Comparison of ENCODE assay signal across 11 mouse cellular contexts in the genomic region with DNA sequence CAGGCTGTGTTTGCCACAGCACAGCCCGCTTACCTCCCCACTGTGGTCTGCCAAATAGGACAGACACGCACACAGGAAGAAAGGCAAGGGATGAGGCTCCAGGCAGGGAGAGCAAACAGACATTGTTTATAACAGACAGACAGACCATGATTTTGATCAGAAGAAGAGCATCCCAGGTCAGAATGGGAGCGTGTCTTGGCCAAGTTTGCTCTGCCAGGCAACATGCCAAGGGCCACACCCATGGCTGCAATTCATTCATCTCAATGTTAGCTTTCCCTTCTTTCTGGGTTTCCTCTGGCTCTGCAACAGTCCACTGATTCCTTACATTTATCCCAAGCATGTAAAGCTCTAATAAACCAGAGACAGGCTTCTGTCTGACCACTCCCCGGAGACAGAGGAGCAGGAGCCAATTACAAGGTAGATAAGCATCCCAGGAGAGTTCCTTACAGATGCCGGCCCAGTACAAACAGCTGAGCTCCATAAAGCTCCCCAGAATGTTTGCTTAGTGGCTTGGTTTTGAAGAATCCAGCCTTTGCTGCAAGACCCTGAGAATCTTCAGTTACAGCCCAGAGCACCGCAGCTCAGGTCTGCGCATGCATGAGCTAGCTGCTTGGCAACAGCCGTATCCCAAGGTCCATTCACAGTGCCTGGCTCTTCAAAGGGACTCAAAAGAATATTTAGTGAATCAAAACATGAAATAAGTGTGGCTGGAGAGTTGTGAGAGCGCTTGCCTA. TPM values are rescaled to one million over a fixed set of nuclear protein-coding genes. Genes with fewer than 3 reads are reported as not detected.
DNase-seq lines count a peak whose midpoint lies in the region; ATAC-seq and TF ChIP-seq lines count a peak whose summit lies in the region.
"Had no signal": no experiment of that assay in that cellular context is flagged by ENCODE, and none has a peak within 500 bp of the region (broad histone marks: within the 10 kb centered on the region; RNA-seq: fewer than 3 reads in every experiment).

No protein-coding gene starts in this region.

- H3K4me3 ChIP-seq in midbrain, embryonic 14.5 days (replicated peaks; ENCODE audit: low read depth, low read length): no peak overlapping the region
- no peak overlapping the region for H3K4me3 ChIP-seq in liver, embryonic 11.5 days (ENCODE audit: low read depth, low read length)

- intact Hi-C loops in heart, postnatal 25 days (cut with DNase I): loop anchor here (5.0 kb wide), 1 partner anchor 128 kb away; no protein-coding TSS in a partner anchor

- no peak overlapping the region for H3K4me2 ChIP-seq in midbrain, embryonic 14.5 days (ENCODE audit: low read length)
- H3K4me2 ChIP-seq in liver, embryonic 11.5 days: no peak overlapping the region

- H3K27ac ChIP-seq in midbrain, embryonic 14.5 days (replicated peaks; ENCODE audit: low read depth, low read length): peak overlapping the region; percentile 46
- H3K27ac ChIP-seq in liver, embryonic 11.5 days (ENCODE audit: low read depth, low read length): no peak overlapping the region

- no peak for TF ChIP-seq POLR2A in brain, embryonic 14.5 days (IDR thresholded peaks at IDR 0.05; ENCODE audit: borderline replicate concordance, extremely low read depth, insufficient read depth, insufficient read length, poor library complexity, severe bottlenecking)

- H3K4me1 ChIP-seq in midbrain, embryonic 14.5 days (ENCODE audit: control insufficient read depth, insufficient read depth, low read length): peaks cover 12% of the 10 kb centered on the region
- H3K4me1 ChIP-seq in liver, embryonic 11.5 days (replicated peaks; ENCODE audit: control insufficient read depth, insufficient read depth, low read length): peaks cover 5% of the 10 kb centered on the region; the same call in 1 of the 2 replicates

- ATAC-seq in midbrain, embryonic 14.5 days (ENCODE audit: low FRiP score, low TSS enrichment): no peak
- no peak for ATAC-seq in liver, embryonic 11.5 days (replicated peaks; ENCODE audit: low FRiP score)
- ATAC-seq in erythroblast, adult 5-6 weeks (replicated peaks; ENCODE audit: low FRiP score, poor library complexity, severe bottlenecking): no peak

- no peaks in the 10 kb centered on the region for H3K9me3 ChIP-seq in midbrain, embryonic 14.5 days (ENCODE audit: control insufficient read depth, low read length)
- H3K9me3 ChIP-seq in liver, embryonic 11.5 days (ENCODE audit: control insufficient read depth, low read length): no peaks in the 10 kb centered on the region

- no peak overlapping the region for H3K9ac ChIP-seq in midbrain, embryonic 14.5 days (replicated peaks; ENCODE audit: low read length)
- no peak overlapping the region for H3K9ac ChIP-seq in liver, embryonic 11.5 days (ENCODE audit: low read depth, low read length)

- H3K27me3 ChIP-seq in midbrain, embryonic 14.5 days (ENCODE audit: control insufficient read depth, insufficient read depth, low read length): no peaks in the 10 kb centered on the region
- no peaks in the 10 kb centered on the region for H3K27me3 ChIP-seq in liver, embryonic 11.5 days (replicated peaks; ENCODE audit: control insufficient read depth, insufficient read depth, low read length)

- TF ChIP-seq CTCF in brain, embryonic 14.5 days (IDR thresholded peaks at IDR 0.05; ENCODE audit: borderline replicate concordance, extremely low read depth, insufficient read depth, insufficient read length): no peak

- H3K36me3 ChIP-seq in midbrain, embryonic 14.5 days (ENCODE audit: control insufficient read depth, insufficient read depth, low read length): no peaks in the 10 kb centered on the region
- no peaks in the 10 kb centered on the region for H3K36me3 ChIP-seq in liver, embryonic 11.5 days (ENCODE audit: control insufficient read depth, insufficient read depth, low read length)

- WGBS in midbrain, embryonic 14.5 days: 39% methylated on average over 9 of the region's 9 CpGs
- WGBS in liver, embryonic 11.5 days: 78% methylated on average over 9 of the region's 9 CpGs

- peak; percentile 51 for DNase-seq in heart, postnatal 4 days
- DNase-seq in heart, postnatal 25 days (ENCODE audit: low spot score): no peak
- peak; percentile 67 for DNase-seq in brain, embryonic 14.5 days (ENCODE audit: low read depth)
- peak; percentile 41 to 69 for DNase-seq in lung, adult 18-20 months
- DNase-seq in midbrain, embryonic 14.5 days: peak; percentile 62
- no peak for DNase-seq in right cerebral cortex, adult 2 months (ENCODE audit: low spot score in 2 of 2)
- no peak for DNase-seq in liver, embryonic 11.5 days (ENCODE audit: low spot score)
- DNase-seq: cerebellum, postnatal 10 days; right cerebral cortex, postnatal 14 days; thymus, adult 18-20 months had no signal

RNA-seq across cellular contexts. Expression of gene Tspan18, which starts 5.2 kb away (rescaled TPM):
- total RNA-seq in heart, postnatal 4 days (2021): 10 to 100 TPM; 60.2 to 64.7 TPM
- 10 to 100 TPM; 15.6 to 18.9 TPM for total RNA-seq in heart, postnatal 25 days (2021)
- 25.3 and 43.9 TPM in 2 replicates for polyA plus RNA-seq in brain, embryonic 14.5 days (2012; rRNA removed)
- 21.2 and 27.8 TPM in 2 replicates for polyA plus RNA-seq in midbrain, embryonic 14.5 days (2014; fragmentation: Nextera tagmentation; extraction: Ambion mirVana)
- polyA plus RNA-seq in liver, embryonic 11.5 days (2014; fragmentation: Nextera tagmentation; extraction: Ambion mirVana): 19.4 and 19.5 TPM in 2 replicates
- total RNA-seq in erythroblast, adult 5-6 weeks (2015; ENCODE audit: low replicate concordance): not detected in 2 replicates
- total RNA-seq in erythroblast, adult 5-6 weeks (2017; ENCODE audit: low replicate concordance): not detected in 2 replicates

Comparison
In these comparisons a context has a peak if more than half of its experiments do, and no peak if none do; other contexts are left out.
1. DNase-seq: peak in heart, postnatal 4 days (single experiment), brain, embryonic 14.5 days (single experiment), lung, adult 18-20 months (2 of 2) and midbrain, embryonic 14.5 days (single experiment); none in heart, postnatal 25 days (single experiment), right cerebral cortex, adult 2 months (0 of 2) and liver, embryonic 11.5 days (single experiment).
2. RNA of gene Tspan18, which starts 5.2 kb away (total RNA-seq): 60.2 to 64.7 TPM in heart, postnatal 4 days and 15.6 to 18.9 TPM in heart, postnatal 25 days; not detected in erythroblast, adult 5-6 weeks; every median in the first group is over 10 times any median in the second.